9 mouse cellular contexts compared by ENCODE assay signal in genomic region chrX:152769600-152770157, GRCm38 (mm10). TPM values are rescaled to one million over a fixed set of nuclear protein-coding genes. Genes with fewer than 3 reads are reported as not detected.
DNase-seq lines count a peak whose midpoint lies in the region; ATAC-seq and TF ChIP-seq lines count a peak whose summit lies in the region.
"Had no signal": no experiment of that assay in that cellular context is flagged by ENCODE, and none has a peak within 500 bp of the region (broad histone marks: within the 10 kb centered on the region; RNA-seq: fewer than 3 reads in every experiment).

No protein-coding gene starts in this region.

- intact Hi-C loops in left cerebral cortex, postnatal 4 days (cut with DNase I) = no loop called here

- TF ChIP-seq POLR2A in lung, adult 2 months (IDR thresholded peaks at IDR 0.05; ENCODE audit: borderline replicate concordance, extremely low read depth, low read depth, low read length) = peak; percentile 34; the same call in 1 of the 2 replicates

- peak; percentile 55 for DNase-seq in left cerebral cortex, postnatal 4 days
- no peak for DNase-seq in left cerebral cortex, adult 9 months (ENCODE audit: low spot score in 2 of 2)
- DNase-seq in kidney, adult 9 months = peak; percentile 76
- peak; percentile 60 for DNase-seq in lung, adult 2 months
- peak; percentile 55 for DNase-seq in ovary, postnatal 14 days (ENCODE audit: low spot score)
- DNase-seq in cerebellum, adult 11-12 months = no peak

- 20% methylated on average over 40 of the region's 48 CpGs for WGBS in embryonic facial prominence, embryonic 13.5 days
- WGBS in heart, embryonic 11.5 days (ENCODE audit: insufficient replicate concordance) = 10% methylated on average over 44 of the region's 48 CpGs
- 20% methylated on average over 45 of the region's 48 CpGs for WGBS in lung, adult 2 months

- H3K4me2 ChIP-seq in embryonic facial prominence, embryonic 13.5 days = peak overlapping the region; percentile 62
- peak overlapping the region; percentile 64 for H3K4me2 ChIP-seq in heart, embryonic 11.5 days

- peaks cover 39% of the 10 kb centered on the region for H3K27me3 ChIP-seq in embryonic facial prominence, embryonic 13.5 days
- peaks cover 16% of the 10 kb centered on the region for H3K27me3 ChIP-seq in heart, embryonic 11.5 days (ENCODE audit: control insufficient read depth, insufficient read depth, low read length)

- TF ChIP-seq CTCF in lung, adult 2 months (IDR thresholded peaks at IDR 0.05; ENCODE audit: insufficient read depth, low read length) = no peak

- ATAC-seq in embryonic facial prominence, embryonic 13.5 days (ENCODE audit: insufficient number of reproducible peaks, insufficient read depth, low FRiP score, low TSS enrichment, low read depth) = peak; percentile 90
- ATAC-seq in heart, embryonic 11.5 days (replicated peaks; ENCODE audit: insufficient number of reproducible peaks, low FRiP score, low TSS enrichment) = peak; percentile 85

- no peaks in the 10 kb centered on the region for H3K36me3 ChIP-seq in embryonic facial prominence, embryonic 13.5 days
- H3K36me3 ChIP-seq in heart, embryonic 11.5 days (ENCODE audit: control insufficient read depth, insufficient read depth, low read length) = no peaks in the 10 kb centered on the region

- H3K4me1 ChIP-seq in embryonic facial prominence, embryonic 13.5 days = no peaks in the 10 kb centered on the region
- H3K4me1 ChIP-seq in heart, embryonic 11.5 days (ENCODE audit: control insufficient read depth, insufficient read depth, low read length) = no peaks in the 10 kb centered on the region
- no peaks in the 10 kb centered on the region; the same call in 1 of the 2 replicates for H3K4me1 ChIP-seq in lung, adult 2 months (ENCODE audit: control insufficient read depth, insufficient read depth, low read length)

- H3K27ac ChIP-seq in embryonic facial prominence, embryonic 13.5 days = no peak overlapping the region
- H3K27ac ChIP-seq in heart, embryonic 11.5 days (ENCODE audit: low read depth, low read length) = peak overlapping the region; percentile 71; the same call in 1 of the 2 replicates

- H3K9me3 ChIP-seq in embryonic facial prominence, embryonic 13.5 days = no peaks in the 10 kb centered on the region
- H3K9me3 ChIP-seq in heart, embryonic 11.5 days (replicated peaks; ENCODE audit: control insufficient read depth, low read length) = no peaks in the 10 kb centered on the region

- peak overlapping the region; percentile 58 for H3K4me3 ChIP-seq in embryonic facial prominence, embryonic 13.5 days
- H3K4me3 ChIP-seq in heart, embryonic 11.5 days (ENCODE audit: low read depth, low read length) = peak overlapping the region; percentile 59
- peak overlapping the region; percentile 76 for H3K4me3 ChIP-seq in lung, adult 2 months (replicated peaks; ENCODE audit: extremely low read depth, low read depth, low read length)

- peak overlapping the region; percentile 74 for H3K9ac ChIP-seq in embryonic facial prominence, embryonic 13.5 days
- H3K9ac ChIP-seq in heart, embryonic 11.5 days (ENCODE audit: low read depth, low read length) = peak overlapping the region; percentile 82

RNA-seq across cellular contexts. Expression of gene Shroom2, which starts 0.4 kb away (rescaled TPM):
- 100 to 1,000 TPM; 158 to 169 TPM for total RNA-seq in left cerebral cortex, postnatal 4 days (2021)
- 4.7 and 5.1 TPM in 2 replicates for polyA plus RNA-seq in embryonic facial prominence, embryonic 13.5 days (2015; fragmentation: Nextera tagmentation; extraction: Ambion mirVana)
- 5.8 and 7.3 TPM in 2 replicates for polyA plus RNA-seq in heart, embryonic 11.5 days (2014; fragmentation: Nextera tagmentation; extraction: Ambion mirVana)
- 4.8 and 5.2 TPM in 2 replicates for polyA plus RNA-seq in lung, adult 2 months (2012; rRNA removed)
- total RNA-seq: MEL had no signal

RNA-seq across cellular contexts. Expression of gene Gpr143, which starts 12.0 kb away (rescaled TPM):
- total RNA-seq in left cerebral cortex, postnatal 4 days (2021) = under 1 TPM in 1 of 2 experiments, not detected in 1; 0.58 TPM
- polyA plus RNA-seq in embryonic facial prominence, embryonic 13.5 days (2015; fragmentation: Nextera tagmentation; extraction: Ambion mirVana) = 0.44 and 0.48 TPM in 2 replicates
- polyA plus RNA-seq in heart, embryonic 11.5 days (2014; fragmentation: Nextera tagmentation; extraction: Ambion mirVana) = 0.19 TPM in 1 of 2 replicates, not detected in the other
- 0.35 and 0.51 TPM in 2 replicates for polyA plus RNA-seq in lung, adult 2 months (2012; rRNA removed)
- total RNA-seq: MEL had no signal

Comparison
In these comparisons a context has a peak if more than half of its experiments do, and no peak if none do; other contexts are left out.
1. DNase-seq: peak in left cerebral cortex, postnatal 4 days (single experiment), kidney, adult 9 months (single experiment), lung, adult 2 months (single experiment) and ovary, postnatal 14 days (single experiment); none in left cerebral cortex, adult 9 months (0 of 2) and cerebellum, adult 11-12 months (single experiment).
2. Peak in every context shown above with its lines, with median percentiles within 50 percentile points of each other: H3K4me3 ChIP-seq.